Mouse (Mus musculus): ENCODE measurements around the gene Rsph6a.

DNA sequence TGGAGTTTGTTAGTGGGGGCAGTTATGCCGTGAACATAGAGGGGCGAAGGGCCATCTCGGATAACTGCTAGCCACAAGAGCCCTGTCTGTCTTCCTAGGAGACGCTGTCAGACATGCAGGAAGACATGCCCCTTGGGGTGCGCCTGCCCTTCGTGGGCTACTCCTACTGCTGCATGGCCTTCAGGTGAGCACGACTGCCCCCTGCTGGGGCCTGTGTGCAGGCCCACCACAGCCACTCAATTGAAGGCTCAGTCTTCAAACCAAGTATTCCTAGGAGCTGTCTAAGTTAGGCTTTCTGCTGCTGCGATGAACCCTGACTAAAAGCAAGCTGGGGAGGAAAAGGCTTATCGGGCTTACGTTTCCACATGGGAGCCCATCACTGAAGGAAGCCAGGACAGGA is 34.3 kb downstream of the Rsph6a start:
- peak; percentile 71 for TF ChIP-seq CTCF (IDR thresholded peaks at IDR 0.05; ENCODE audit: borderline replicate concordance, insufficient read depth, low read depth, low read length)
- no peak for TF ChIP-seq POLR2A (IDR thresholded peaks at IDR 0.05; ENCODE audit: borderline replicate concordance, insufficient read depth, low read length)
